Mouse (Mus musculus): Measurements from ENCODE around the gene Slc10a4. TPM values are rescaled to one million over a fixed set of nuclear protein-coding genes. Genes with fewer than 3 reads are reported as not detected.

Gene Slc10a4
- polyA plus RNA-seq (2012): not detected in 2 replicates

DNA sequence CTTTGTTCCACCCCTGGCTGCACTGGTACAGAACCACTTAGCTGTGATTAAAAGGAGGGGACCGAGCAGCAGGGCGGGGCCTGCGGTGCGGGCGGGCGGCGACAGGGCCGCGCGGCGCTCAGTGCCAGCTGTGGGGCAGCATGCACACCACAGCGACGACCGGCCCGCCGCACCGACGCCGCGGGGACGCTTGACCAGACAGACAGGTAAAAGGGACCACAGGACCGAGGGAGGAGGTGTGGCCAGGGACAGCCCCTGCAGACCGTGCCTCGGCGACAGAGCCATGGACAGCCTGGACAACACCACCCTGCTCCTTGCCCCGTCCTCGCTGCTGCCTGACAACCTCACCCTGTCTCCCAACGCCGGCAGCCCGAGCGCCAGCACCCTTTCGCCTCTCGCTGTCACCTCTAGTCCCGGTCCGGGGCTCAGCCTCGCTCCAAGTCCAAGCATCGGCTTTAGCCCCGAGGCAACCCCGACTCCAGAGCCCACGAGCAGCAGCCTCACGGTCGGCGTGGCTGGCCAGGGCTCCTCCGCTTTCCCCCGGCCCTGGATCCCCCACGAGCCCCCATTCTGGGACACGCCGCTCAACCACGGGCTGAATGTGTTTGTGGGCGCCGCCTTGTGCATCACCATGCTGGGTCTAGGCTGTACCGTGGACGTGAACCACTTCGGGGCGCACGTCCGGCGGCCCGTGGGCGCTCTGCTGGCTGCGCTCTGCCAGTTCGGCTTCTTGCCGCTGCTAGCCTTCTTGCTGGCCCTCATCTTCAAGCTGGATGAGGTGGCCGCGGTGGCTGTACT is at the start of gene Slc10a4:
TSS of gene Slc10a4 (plus strand) at position 100 of the 798 bp plus-strand sequence.
- Histone ChIP-seq H3K4me3 (replicated peaks) (no peak within 1 kb of the TSS), H3K9me3 (ENCODE audit: control insufficient read depth, low read length) (peaks cover 4% of the 10 kb centered on the region; the same call in 1 of the 2 replicates), H3K36me3 (ENCODE audit: control insufficient read depth) (no peaks in the 10 kb centered on the region), H3K4me1 (ENCODE audit: control insufficient read depth) (peaks cover 2% of the 10 kb centered on the region), H3K27me3 (ENCODE audit: control insufficient read depth) (peaks cover 53% of the 10 kb centered on the region)
- no peak for TF ChIP-seq TAL1 (IDR thresholded peaks at IDR 0.05; ENCODE audit: low read length)
- TF ChIP-seq GATA1 (IDR thresholded peaks at IDR 0.05; ENCODE audit: low read length): no peak

DNA sequence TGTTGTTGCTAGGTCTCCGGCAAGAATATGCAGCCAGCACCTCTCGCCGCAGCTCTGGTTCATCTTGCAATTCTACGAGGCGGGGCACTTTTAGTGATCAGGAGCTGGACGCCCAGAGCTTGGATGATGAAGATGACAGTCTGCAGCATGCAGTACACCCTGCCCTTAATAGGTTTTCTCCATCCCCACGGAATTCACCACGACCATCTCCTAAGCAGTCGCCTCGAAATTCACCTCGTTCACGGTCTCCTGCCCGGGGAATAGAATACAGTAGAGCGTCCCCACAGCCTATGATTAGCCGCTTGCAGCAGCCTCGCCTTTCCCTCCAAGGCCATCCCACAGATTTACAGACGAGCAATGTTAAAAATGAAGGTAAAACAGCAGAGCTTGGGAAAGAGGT is 49.4 kb upstream of the Slc10a4 start:
- TF ChIP-seq GATA1 (IDR thresholded peaks at IDR 0.05; ENCODE audit: low read length) (no peak), TAL1 (IDR thresholded peaks at IDR 0.05; ENCODE audit: low read length) (no peak)
- H3K4me3 ChIP-seq (replicated peaks): no peak overlapping the region
- no peaks in the 10 kb centered on the region for H3K4me1 ChIP-seq (ENCODE audit: control insufficient read depth)
- no peaks in the 10 kb centered on the region; the same call in 1 of the 2 replicates for H3K36me3 ChIP-seq (ENCODE audit: control insufficient read depth)
- no peaks in the 10 kb centered on the region for H3K27me3 ChIP-seq (ENCODE audit: control insufficient read depth)
- H3K9me3 ChIP-seq (ENCODE audit: control insufficient read depth, low read length): no peaks in the 10 kb centered on the region

DNA sequence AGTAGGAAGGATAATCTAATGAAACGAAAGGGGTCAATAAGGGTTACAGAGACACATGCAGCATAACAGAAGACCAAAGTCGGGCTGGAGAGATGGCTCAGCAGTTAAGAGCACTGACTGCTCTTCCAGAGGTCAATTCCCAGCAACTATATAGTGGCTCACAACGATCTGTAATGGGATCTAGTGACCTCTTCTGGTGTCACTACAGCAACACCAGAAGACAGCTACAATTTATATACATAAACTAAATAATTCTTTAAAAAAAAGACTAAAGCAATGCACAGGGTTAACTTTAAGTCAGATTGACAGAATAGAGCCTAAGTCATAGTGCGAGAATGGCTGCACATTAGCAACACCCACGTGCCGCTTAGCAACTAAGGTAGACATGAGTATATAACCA is 46.6 kb upstream of the Slc10a4 start:
- H3K27me3 ChIP-seq (ENCODE audit: control insufficient read depth): no peaks in the 10 kb centered on the region
- H3K9me3 ChIP-seq (ENCODE audit: control insufficient read depth, low read length): no peaks in the 10 kb centered on the region
- no peak overlapping the region for H3K4me3 ChIP-seq (replicated peaks)
- TF ChIP-seq GATA1 (IDR thresholded peaks at IDR 0.05; ENCODE audit: low read length): no peak
- TF ChIP-seq TAL1 (IDR thresholded peaks at IDR 0.05; ENCODE audit: low read length): no peak
- no peaks in the 10 kb centered on the region for H3K4me1 ChIP-seq (ENCODE audit: control insufficient read depth)
- H3K36me3 ChIP-seq (ENCODE audit: control insufficient read depth): no peaks in the 10 kb centered on the region; the same call in 1 of the 2 replicates

DNA sequence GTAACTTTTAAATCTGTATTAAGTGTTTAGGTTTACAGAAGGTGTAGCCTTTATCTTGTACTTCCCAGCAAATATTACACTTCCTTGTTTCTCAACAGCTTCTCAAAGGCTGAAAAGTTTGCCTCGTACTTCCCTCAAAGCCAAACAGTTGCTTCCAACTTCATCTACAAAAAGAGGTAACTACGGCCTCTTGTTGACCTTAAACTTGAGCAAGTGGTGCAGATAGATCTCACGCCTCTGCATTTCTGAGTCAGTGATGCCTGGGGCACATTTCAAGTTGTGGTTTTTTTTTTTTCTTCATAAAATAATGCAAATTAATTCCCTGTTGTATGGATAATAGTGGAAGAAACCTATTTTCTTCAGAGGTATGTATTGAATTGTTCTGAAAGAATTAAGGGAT is 41.0 kb upstream of the Slc10a4 start:
- TF ChIP-seq GATA1 (IDR thresholded peaks at IDR 0.05; ENCODE audit: low read length) (no peak), TAL1 (IDR thresholded peaks at IDR 0.05; ENCODE audit: low read length) (no peak)
- Histone ChIP-seq H3K4me3 (replicated peaks) (no peak overlapping the region), H3K36me3 (ENCODE audit: control insufficient read depth) (peaks cover 2% of the 10 kb centered on the region; the same call in 1 of the 2 replicates), H3K9me3 (ENCODE audit: control insufficient read depth, low read length) (no peaks in the 10 kb centered on the region), H3K4me1 (ENCODE audit: control insufficient read depth) (no peaks in the 10 kb centered on the region), H3K27me3 (ENCODE audit: control insufficient read depth) (no peaks in the 10 kb centered on the region)

DNA sequence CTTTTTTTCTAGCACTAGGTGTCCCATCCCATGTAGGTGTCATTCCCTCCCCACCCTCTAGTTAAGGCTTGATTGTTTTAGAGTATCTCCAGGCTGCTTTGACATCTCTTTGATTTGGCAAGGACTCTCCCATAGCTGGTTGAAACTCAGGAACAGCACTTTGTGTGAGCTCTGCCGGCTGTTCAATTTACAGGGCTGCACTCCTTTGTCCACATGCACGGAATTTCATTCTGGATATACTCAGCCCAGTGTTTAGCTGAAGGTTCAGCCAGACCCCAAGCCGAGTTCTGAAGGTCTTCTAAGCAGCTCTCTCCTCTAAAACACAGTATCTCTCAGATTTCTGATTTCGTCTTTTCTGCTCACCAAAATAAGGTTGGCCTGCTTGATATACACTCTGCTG is 34.2 kb upstream of the Slc10a4 start:
- Histone ChIP-seq H3K9me3 (ENCODE audit: control insufficient read depth, low read length) (no peaks in the 10 kb centered on the region), H3K27me3 (ENCODE audit: control insufficient read depth) (no peaks in the 10 kb centered on the region), H3K36me3 (ENCODE audit: control insufficient read depth) (peaks cover 6% of the 10 kb centered on the region; the same call in 1 of the 2 replicates), H3K4me3 (replicated peaks) (no peak overlapping the region), H3K4me1 (ENCODE audit: control insufficient read depth) (no peaks in the 10 kb centered on the region)
- no peak for TF ChIP-seq GATA1 (IDR thresholded peaks at IDR 0.05; ENCODE audit: low read length)
- no peak for TF ChIP-seq TAL1 (IDR thresholded peaks at IDR 0.05; ENCODE audit: low read length)

DNA sequence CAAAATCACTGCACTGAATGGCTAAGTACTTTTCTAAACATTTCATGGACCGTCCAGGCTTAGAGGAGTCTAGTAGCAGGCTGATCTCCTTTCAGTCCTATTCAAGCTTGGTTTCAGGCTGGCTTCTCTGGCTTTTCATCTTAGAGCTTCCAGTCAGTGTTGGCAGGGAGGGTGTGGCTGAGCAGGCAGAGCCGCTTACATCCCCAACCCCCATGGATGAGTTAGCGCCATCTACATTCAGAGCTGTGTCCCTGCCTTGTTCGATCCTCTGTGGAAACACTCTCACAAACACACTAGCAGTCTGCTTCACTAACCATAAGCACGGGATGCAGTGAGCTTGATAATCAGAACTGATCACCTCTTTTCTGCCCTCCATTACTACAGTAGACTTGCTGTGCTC is 33.7 kb upstream of the Slc10a4 start:
- H3K9me3 ChIP-seq (ENCODE audit: control insufficient read depth, low read length): no peaks in the 10 kb centered on the region
- H3K4me1 ChIP-seq (ENCODE audit: control insufficient read depth): no peaks in the 10 kb centered on the region
- no peaks in the 10 kb centered on the region for H3K27me3 ChIP-seq (ENCODE audit: control insufficient read depth)
- H3K36me3 ChIP-seq (ENCODE audit: control insufficient read depth): peaks cover 6% of the 10 kb centered on the region; the same call in 1 of the 2 replicates
- no peak overlapping the region for H3K4me3 ChIP-seq (replicated peaks)
- no peak for TF ChIP-seq GATA1 (IDR thresholded peaks at IDR 0.05; ENCODE audit: low read length)
- TF ChIP-seq TAL1 (IDR thresholded peaks at IDR 0.05; ENCODE audit: low read length): no peak

DNA sequence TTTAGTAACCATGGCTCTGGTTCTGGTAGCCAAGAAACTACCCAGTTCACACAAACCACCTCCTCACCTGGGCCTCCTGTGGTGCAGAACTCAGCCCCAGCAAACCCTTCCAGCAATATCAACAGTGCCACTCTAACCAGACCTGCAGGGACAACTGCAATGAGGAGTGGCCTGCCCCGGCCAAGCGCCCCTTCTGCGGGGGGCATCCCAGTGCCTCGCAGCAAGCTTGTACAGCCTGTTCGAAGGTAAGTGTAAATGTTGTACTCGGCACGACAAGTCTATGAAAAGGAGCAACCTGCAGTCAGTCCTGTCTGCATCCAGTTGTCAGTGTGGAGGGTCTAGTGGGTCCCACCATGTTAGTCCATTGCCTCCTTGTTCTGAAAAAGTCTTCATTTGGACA is 32.1 kb upstream of the Slc10a4 start, which contains the start of gene Gm10135:
TSS of gene Gm10135 (minus strand) at position 101 of the 400 bp plus-strand sequence.
- Histone ChIP-seq H3K9me3 (ENCODE audit: control insufficient read depth, low read length) (no peaks in the 10 kb centered on the region), H3K36me3 (ENCODE audit: control insufficient read depth) (peaks cover 3% of the 10 kb centered on the region; the same call in 1 of the 2 replicates)

DNA sequence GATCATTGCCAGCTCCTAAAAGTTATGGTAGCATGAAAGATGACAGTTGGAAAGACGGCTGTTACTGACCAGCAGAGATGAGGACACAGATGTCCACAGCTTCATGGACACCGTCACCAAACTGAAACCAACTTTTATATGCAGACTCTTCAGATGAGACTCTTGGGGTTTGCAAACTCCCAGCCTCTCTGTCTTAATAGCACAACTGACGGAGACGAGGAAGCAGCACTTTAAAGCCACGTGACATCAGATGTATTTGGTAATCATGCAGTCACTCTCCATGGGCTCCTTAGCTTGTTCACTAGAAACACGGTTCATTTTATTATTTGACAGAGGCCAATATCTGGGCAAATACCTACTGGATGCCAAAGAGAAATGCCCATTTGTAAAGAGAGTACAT is 30.7 kb upstream of the Slc10a4 start:
- H3K9me3 ChIP-seq (ENCODE audit: control insufficient read depth, low read length): no peaks in the 10 kb centered on the region
- H3K36me3 ChIP-seq (ENCODE audit: control insufficient read depth): peaks cover 6% of the 10 kb centered on the region
- no peaks in the 10 kb centered on the region for H3K27me3 ChIP-seq (ENCODE audit: control insufficient read depth)
- H3K4me1 ChIP-seq (ENCODE audit: control insufficient read depth): no peaks in the 10 kb centered on the region
- TF ChIP-seq GATA1 (IDR thresholded peaks at IDR 0.05; ENCODE audit: low read length) (no peak), TAL1 (IDR thresholded peaks at IDR 0.05; ENCODE audit: low read length) (no peak)
- H3K4me3 ChIP-seq (replicated peaks): no peak overlapping the region

More for the DNA sequence above, 32.1 kb upstream of the Slc10a4 start, which contains the start of gene Gm10135:
- TF ChIP-seq TAL1 (IDR thresholded peaks at IDR 0.05; ENCODE audit: low read length) (no peak), GATA1 (IDR thresholded peaks at IDR 0.05; ENCODE audit: low read length) (no peak)
- Histone ChIP-seq H3K27me3 (ENCODE audit: control insufficient read depth) (no peaks in the 10 kb centered on the region), H3K4me1 (ENCODE audit: control insufficient read depth) (no peaks in the 10 kb centered on the region), H3K4me3 (replicated peaks) (no peak within 1 kb of the TSS)

DNA sequence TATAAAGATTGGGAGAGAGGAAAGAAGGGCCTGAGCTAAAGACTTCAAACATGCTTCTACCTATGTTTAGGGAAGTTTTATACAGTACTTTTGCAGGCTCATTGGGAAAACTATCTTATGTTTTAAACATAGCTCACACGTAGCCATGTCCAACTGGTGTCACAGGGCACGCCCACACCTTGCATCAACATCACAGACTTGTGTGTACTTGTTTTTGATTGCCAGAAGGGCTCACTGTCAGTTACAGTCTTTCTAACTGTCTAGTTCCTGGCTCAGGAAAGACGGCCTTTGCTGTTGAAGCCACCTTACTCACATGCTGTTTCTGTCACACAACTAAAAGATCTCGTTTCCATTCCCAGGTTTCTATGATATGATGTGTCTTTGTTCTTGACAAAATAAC is 30.1 kb upstream of the Slc10a4 start:
- Histone ChIP-seq H3K36me3 (ENCODE audit: control insufficient read depth) (peaks cover 6% of the 10 kb centered on the region), H3K4me1 (ENCODE audit: control insufficient read depth) (no peaks in the 10 kb centered on the region), H3K4me3 (replicated peaks) (no peak overlapping the region), H3K27me3 (ENCODE audit: control insufficient read depth) (no peaks in the 10 kb centered on the region), H3K9me3 (ENCODE audit: control insufficient read depth, low read length) (no peaks in the 10 kb centered on the region)
- TF ChIP-seq GATA1 (IDR thresholded peaks at IDR 0.05; ENCODE audit: low read length) (no peak), TAL1 (IDR thresholded peaks at IDR 0.05; ENCODE audit: low read length) (no peak)

Measured in erythroblast, embryonic 14.5 days (primary cell).